Mouse (Mus musculus): ENCODE measurements around the gene Atad3a.

Gene Atad3a

GRCm38 (mm10) chr4:155694111-155694481, 66.8 kb downstream of the Atad3a start, which contains the start of gene Fndc10:
TSS of gene Fndc10 (plus strand) at chr4:155694342.
- DNase-seq (ENCODE audit: low spot score): no peak

DNA sequence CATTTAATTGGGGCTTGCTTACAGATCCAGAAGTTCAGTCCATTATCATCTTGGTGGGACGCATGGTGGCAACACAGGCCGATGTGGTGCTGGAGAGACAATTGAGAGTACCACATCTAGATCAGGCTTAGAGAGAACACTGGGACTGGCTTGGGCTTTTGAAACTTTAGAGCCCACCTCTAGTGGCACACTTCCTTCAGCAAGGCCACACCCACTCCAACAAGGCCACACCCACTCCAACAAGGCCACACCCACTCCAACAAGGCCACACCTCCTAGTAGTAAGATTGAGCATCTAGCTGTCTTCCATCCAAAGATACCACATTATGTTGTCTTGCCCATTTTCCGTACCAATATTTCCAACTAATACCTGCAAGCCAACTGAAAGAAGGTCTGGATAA, 68.5 kb downstream of the Atad3a start:
- DNase-seq (ENCODE audit: low spot score): no peak

Measured in layer of hippocampus, adult 9-10 months (tissue).